Mouse (Mus musculus): Measurements from ENCODE around the gene Dlgap1.

DNA sequence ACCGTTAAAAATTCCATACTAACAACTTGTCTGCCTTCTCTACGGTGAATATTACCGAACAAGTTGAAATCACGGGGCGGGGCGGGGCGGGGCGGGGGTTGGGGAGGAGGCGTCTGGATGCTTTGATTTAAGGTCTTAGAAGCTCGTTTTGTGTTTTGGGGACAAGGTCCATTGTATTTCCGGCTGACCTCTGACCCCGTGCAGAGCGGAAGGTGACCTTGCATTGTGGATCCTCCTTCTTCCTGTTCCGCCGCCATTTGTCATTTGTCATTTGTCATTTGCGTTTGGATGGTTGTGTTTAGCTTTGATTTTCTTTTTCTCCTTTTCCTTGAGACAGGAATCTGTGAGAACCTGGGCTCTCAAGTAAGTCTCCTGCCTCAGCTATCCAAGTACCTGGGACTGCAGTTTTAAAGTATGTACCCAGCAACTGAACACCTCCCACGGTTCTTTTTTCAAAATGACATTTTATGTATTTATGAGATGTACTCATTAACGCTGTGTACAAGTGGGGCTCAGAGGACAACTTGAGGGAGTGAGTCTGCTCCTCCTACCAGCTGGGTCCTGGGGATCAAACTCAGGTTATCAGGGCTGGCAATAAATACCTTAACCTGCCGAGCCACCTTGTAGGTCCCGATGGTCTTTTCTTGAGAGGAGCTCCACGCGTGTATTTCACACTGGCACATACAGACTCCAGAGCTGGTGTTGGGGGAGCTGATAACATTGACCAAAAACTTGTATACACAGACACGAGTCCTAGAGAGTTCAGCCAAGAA is 861.3 kb downstream of the Dlgap1 start:
- TF ChIP-seq CTCF (conservative IDR thresholded peaks at IDR 0.05; ENCODE audit: low read length) (no peak), POU5F1 (IDR thresholded peaks at IDR 0.05; ENCODE audit: borderline replicate concordance, low read length) (no peak)
